Mouse (Mus musculus): ENCODE measurements around the gene Capn5.

- no peak for TF ChIP-seq GATA1 (IDR thresholded peaks at IDR 0.05; ENCODE audit: borderline replicate concordance, low read length)
- TF ChIP-seq FLI1 (IDR thresholded peaks at IDR 0.05; ENCODE audit: low read length), result no peak
These were observed 60.9 kb downstream of the Capn5 start for GRCm38 (mm10) chr7:98117012-98117660.

Data from megakaryocyte, embryonic 14.5 days (primary cell).